Mouse (Mus musculus): Measurements from ENCODE around the gene Gm2a. TPM values are rescaled to one million over a fixed set of nuclear protein-coding genes. Genes with fewer than 3 reads are reported as not detected.
"Not testable (repeated sequence)": the region's sequence is repeated elsewhere in the genome, so short reads cannot be mapped to it uniquely, and the experiment has no call there.

Gene Gm2a
- total RNA-seq (2022), result 10 to 100 TPM; 30.5 to 41.8 (median 34.5) TPM

- DNase-seq (ENCODE audit: low spot score in 2 of 2), result peak; percentile 77 to 95
Measured at GRCm38 (mm10) chr11:55097463-55098188, at the start of gene Gm2a. TSS of gene Gm2a (plus strand) at chr11:55098115.

GRCm38 (mm10) chr11:55050837-55051510 lies 46.9 kb upstream of the Gm2a start:
- no peak for DNase-seq (ENCODE audit: low spot score in 2 of 2)

GRCm38 (mm10) chr11:55057511-55057910 lies 40.4 kb upstream of the Gm2a start:
- no peak for DNase-seq (ENCODE audit: low spot score in 2 of 2)

- no peak for DNase-seq (ENCODE audit: low spot score in 2 of 2)
Measured at GRCm38 (mm10) chr11:55060802-55061201, 37.1 kb upstream of the Gm2a start.

GRCm38 (mm10) chr11:55062856-55063255 lies 35.1 kb upstream of the Gm2a start:
- DNase-seq (ENCODE audit: low spot score in 2 of 2), result no peak

GRCm38 (mm10) chr11:55066921-55067320 lies 31.0 kb upstream of the Gm2a start:
- no peak for DNase-seq (ENCODE audit: low spot score in 2 of 2)

- DNase-seq (ENCODE audit: low spot score in 2 of 2), result no peak
Measured at GRCm38 (mm10) chr11:55069023-55069422, 28.9 kb upstream of the Gm2a start.

GRCm38 (mm10) chr11:55071344-55071743 lies 26.6 kb upstream of the Gm2a start:
- DNase-seq (ENCODE audit: low spot score in 2 of 2), result no peak

GRCm38 (mm10) chr11:55072467-55072866 lies 25.4 kb upstream of the Gm2a start:
- no peak for DNase-seq (ENCODE audit: low spot score in 2 of 2)

GRCm38 (mm10) chr11:55073191-55073590 lies 24.7 kb upstream of the Gm2a start:
- DNase-seq (ENCODE audit: low spot score in 2 of 2), result no peak

- no peak for DNase-seq (ENCODE audit: low spot score in 2 of 2)
Measured at GRCm38 (mm10) chr11:55075602-55076001, 22.3 kb upstream of the Gm2a start.

- DNase-seq (ENCODE audit: low spot score in 2 of 2), result no peak
Measured at GRCm38 (mm10) chr11:55076234-55076633, 21.7 kb upstream of the Gm2a start.

- DNase-seq (ENCODE audit: low spot score in 2 of 2), result no peak
Measured at GRCm38 (mm10) chr11:55077331-55078231, 20.3 kb upstream of the Gm2a start, which contains the start of gene Ccdc69. TSS of gene Ccdc69 (minus strand) at chr11:55078131.

GRCm38 (mm10) chr11:55078502-55078901 lies 19.4 kb upstream of the Gm2a start:
- no peak for DNase-seq (ENCODE audit: low spot score in 2 of 2)

GRCm38 (mm10) chr11:55079180-55079579 lies 18.7 kb upstream of the Gm2a start:
- DNase-seq (ENCODE audit: low spot score in 2 of 2), result no peak

- DNase-seq (ENCODE audit: low spot score in 2 of 2), result no peak
Measured at GRCm38 (mm10) chr11:55081206-55081605, 16.7 kb upstream of the Gm2a start.

GRCm38 (mm10) chr11:55084629-55085028 lies 13.3 kb upstream of the Gm2a start:
- DNase-seq (ENCODE audit: low spot score in 2 of 2), result no peak

- DNase-seq (ENCODE audit: low spot score in 2 of 2), result no peak
Measured at GRCm38 (mm10) chr11:55085396-55085795, 12.5 kb upstream of the Gm2a start.

GRCm38 (mm10) chr11:55087006-55087405 lies 10.9 kb upstream of the Gm2a start:
- DNase-seq (ENCODE audit: low spot score in 2 of 2), result peak in 1 of 2 experiments; percentile 63

GRCm38 (mm10) chr11:55089892-55090291 lies 8.0 kb upstream of the Gm2a start:
- DNase-seq (ENCODE audit: low spot score in 2 of 2), result no peak

GRCm38 (mm10) chr11:55093096-55093495 lies 4.8 kb upstream of the Gm2a start:
- DNase-seq (ENCODE audit: low spot score in 2 of 2), result no peak

GRCm38 (mm10) chr11:55096296-55096695 lies 1.6 kb upstream of the Gm2a start:
- DNase-seq (ENCODE audit: low spot score in 2 of 2), result not testable (repeated sequence)
